Mouse (Mus musculus): ENCODE data around the gene Arhgap23. TPM values are rescaled to one million over a fixed set of nuclear protein-coding genes. Genes with fewer than 3 reads are reported as not detected.
A peak's percentile ranks its signal among the peaks of the same experiment; 100 is the strongest.

The Arhgap23 gene
- total RNA-seq, 2 experiments from 2014 or later: 5.9 to 7.5 TPM

DNA sequence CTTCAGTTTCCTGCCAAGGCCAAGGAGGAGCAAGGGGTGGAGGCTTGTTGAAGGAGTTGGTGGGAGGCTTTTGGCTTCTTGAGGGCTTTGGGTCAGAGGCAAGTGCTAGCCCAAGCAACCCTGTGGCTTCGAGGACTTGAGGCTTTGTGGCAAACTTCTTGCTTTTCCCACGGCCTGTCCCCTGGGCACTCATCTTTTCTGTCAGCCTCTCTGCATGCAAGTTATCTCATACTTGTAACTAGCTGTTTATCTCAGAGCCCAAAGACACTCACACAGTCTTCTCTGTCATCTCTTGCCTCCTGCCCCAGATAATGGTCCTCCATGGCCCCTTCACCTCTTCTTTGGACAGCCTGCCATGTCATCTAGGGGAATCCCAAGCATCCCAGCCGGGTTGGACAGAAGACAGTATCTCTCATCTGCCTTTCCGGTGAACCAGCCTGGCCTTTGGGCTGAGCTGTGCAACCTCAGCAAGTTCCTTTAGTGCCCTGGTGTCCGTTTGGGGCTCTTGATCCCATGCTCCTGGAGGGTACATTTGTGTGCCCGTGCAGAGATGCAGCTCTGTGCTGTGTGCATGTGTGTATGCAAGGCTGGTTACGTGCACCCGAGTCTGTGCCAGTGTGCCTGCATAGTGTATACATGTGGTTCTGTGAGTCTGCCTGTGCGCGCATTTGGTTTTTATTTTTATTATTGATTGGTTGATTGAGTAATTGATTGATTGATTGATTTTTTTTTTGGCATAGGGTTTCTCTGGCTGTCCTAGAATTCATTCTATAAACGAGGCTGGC is 27.8 kb downstream of the Arhgap23 start:
- DNase-seq: peak; percentile 9
- Histone ChIP-seq H3K27ac (peak overlapping the region; percentile 94), H3K4me3 (no peak overlapping the region; the same call in 1 of the 2 replicates)
- intact Hi-C loops (cut with DNase I): no loop called here
- no peak for TF ChIP-seq CTCF (IDR thresholded peaks at IDR 0.05)

DNA sequence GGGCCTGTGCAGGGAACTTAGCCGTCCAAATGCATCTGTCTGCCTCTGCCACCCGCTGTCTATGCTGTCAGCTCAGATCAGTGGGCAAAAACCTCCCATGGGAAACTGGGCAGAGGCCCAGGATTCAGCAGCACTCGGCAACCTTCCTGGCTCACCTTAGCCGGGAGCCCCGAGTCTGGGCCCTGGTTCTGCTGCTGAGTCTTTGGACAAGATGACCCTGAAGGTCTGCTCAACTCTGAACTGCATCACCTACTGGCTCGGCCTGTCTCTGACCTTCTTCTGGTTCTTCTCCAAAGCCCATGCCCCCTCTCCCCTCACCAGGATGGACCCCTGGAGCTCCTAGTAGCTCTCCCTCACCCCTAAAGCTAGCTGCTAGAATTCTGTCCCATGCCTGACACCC is 30.3 kb downstream of the Arhgap23 start:
- intact Hi-C loops (cut with DNase I): no loop called here

DNA sequence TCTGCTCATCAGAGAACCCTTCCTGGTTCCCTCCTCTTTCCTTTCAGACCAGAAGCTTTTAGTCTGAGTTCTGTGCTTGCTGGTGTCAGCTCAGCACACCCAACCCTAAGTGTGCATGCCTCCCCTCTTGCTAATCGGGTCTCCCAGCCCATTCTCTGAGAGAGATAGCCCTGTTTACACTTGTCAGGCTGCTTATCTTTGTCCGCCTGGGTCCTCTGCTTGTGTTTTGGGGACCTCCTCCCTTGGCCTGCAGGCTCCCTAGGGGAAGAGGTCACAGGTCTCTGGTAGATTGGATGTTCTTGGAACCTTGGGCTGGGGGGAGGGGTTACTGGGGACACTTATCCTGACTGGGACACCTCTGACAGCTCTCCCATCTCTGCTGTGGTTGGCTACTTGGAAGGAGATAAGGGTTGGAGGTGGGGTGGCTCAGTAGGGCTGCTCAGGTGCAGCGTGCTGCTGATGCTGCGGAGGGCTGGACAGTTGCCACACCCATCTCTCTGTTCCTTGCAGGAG is 30.7 kb downstream of the Arhgap23 start:
- DNase-seq: no peak
- TF ChIP-seq CTCF (IDR thresholded peaks at IDR 0.05): no peak
- Histone ChIP-seq H3K4me3 (no peak overlapping the region), H3K27ac (no peak overlapping the region)
- intact Hi-C loops (cut with DNase I): no loop called here

More for the DNA sequence above, 30.3 kb downstream of the Arhgap23 start:
- TF ChIP-seq CTCF (IDR thresholded peaks at IDR 0.05): no peak
- no peak for DNase-seq
- Histone ChIP-seq H3K27ac (no peak overlapping the region), H3K4me3 (no peak overlapping the region)

DNA sequence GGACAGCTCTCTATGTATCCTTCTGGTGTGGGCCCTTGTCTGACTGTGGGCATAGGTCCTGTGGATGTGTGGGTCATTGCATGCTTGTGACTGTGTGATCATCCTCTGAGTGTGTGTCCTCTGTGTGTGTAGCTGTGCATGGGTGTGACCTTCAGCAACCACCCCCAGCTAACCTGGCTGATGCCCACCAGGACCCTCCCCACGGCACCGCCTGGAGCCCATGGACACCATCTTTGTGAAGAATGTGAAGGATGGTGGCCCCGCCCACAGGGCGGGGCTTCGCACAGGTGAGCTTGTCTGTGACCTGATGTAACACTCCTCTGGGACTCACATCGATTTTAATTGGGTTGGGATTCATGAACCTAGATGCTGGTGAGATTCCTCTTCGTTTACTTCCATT is 32.6 kb downstream of the Arhgap23 start:
- no peak for DNase-seq
- no peak for TF ChIP-seq CTCF (IDR thresholded peaks at IDR 0.05)
- Histone ChIP-seq H3K27ac (peak overlapping the region; percentile 94; the same call in 1 of the 2 replicates), H3K4me3 (no peak overlapping the region)
- intact Hi-C loops (cut with DNase I): no loop called here

DNA sequence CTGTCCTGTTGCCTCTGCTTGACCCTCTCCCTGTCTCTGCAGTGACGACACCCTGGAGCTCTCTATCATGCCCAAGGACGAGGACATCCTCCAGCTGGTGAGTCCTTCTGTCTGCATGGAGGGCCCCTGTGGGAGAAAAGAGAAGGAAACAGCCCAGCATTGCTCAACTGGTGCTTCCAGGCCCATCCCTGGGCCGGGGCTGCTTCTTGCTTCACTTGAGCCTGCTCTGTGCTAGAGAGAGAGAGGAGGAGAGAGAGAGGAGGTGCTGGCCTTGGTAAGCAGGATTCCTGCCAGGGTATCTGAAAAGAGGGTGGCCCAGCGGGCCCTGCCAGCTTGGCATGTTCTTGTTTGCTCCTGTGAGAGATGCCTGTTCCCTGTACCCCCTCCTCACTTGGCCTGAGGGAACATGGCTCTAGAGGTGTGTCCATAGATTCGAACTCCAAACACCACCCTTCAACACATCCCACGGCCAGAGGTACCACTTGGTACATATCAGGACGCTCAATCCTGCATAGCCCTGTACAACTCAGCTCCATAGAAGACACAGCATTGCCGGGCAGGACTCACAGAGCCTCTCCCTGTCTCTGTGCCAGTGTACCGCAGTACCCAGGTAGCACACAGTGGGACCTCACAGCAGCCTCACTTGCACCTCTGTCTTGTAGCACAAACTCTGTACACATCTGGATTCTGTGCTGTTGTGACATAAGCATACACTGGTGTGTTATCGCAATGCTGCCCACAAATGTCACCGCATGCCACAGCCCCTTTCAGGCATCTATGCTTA is 33.5 kb downstream of the Arhgap23 start:
- intact Hi-C loops (cut with DNase I): no loop called here
- no peak for TF ChIP-seq CTCF (IDR thresholded peaks at IDR 0.05)
- Histone ChIP-seq H3K27ac (peak overlapping the region; percentile 94), H3K4me3 (peak overlapping the region; percentile 70; the same call in 1 of the 2 replicates)
- DNase-seq: peak; percentile 45

DNA sequence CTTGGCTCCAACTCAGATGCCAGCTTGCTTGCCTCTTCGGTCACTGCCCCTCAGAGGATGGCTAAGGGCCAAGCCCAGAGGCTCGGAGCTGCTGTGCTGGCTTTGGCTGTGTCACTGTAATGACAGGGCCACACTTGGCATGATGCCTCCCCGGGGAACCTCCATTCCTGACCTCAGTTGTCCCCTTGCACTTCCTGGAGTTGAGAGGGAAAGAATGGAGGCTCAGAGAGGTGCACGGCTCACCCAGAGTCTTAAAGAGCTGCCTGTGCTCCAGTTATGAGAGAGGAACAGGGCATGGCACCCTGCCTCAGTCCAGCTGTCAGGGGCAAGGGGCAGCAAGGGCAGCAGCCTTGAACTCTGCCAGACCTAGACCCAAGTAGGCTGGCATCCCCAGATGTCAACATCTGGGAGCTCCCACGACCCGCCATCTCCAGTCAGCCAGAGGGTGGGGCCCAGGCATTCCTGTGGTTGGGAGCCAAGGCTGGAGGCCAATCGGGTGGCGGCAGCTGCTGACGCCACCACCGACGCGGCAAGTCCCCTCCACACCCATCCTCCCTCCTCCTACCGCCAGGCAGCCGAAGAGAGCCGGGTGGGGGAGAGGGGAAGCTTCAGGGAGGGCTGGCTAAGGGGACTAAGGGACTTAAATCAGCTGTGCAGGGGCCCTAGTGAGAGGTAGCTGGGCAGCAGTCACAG is 34.4 kb downstream of the Arhgap23 start:
- Histone ChIP-seq H3K27ac (peak overlapping the region; percentile 94), H3K4me3 (peak overlapping the region; percentile 70)
- intact Hi-C loops (cut with DNase I): no loop called here
- no peak for TF ChIP-seq CTCF (IDR thresholded peaks at IDR 0.05)
- peak; percentile 91 for DNase-seq

DNA sequence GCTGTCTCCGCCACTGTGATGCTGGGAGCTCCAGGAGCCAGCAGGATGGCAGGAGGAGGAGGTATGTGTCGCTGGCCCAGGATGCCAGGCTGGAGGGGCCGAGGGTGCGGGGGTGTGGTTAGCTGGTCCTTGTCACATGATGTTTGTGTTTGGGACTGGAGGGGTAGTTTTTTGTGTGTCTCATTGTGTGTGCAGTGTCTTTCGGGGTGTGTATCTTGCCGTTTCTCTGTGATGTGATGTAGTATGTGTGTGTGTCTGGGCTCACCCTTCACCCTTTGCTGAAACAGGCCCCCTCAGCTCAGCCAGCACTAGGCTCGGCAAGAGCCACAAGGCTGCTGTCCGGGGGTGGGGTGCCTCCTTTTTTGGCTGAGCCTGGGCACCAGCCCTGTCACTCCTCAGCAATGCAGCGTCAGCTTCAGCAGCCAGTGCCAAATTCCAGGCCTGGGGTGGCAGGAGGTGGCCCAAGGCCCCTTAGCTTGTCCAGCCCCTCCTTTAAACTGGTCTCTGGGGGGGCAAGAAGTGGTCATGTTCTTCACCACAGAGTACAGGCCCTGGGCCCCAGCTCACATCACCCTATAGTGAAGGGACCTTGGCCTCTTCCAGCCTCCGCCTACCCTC is 35.1 kb downstream of the Arhgap23 start:
- intact Hi-C loops (cut with DNase I): no loop called here
- DNase-seq: peak; percentile 77
- H3K27ac ChIP-seq: peak overlapping the region; percentile 94
- TF ChIP-seq CTCF (IDR thresholded peaks at IDR 0.05): no peak
- peak overlapping the region; percentile 70 for H3K4me3 ChIP-seq

DNA sequence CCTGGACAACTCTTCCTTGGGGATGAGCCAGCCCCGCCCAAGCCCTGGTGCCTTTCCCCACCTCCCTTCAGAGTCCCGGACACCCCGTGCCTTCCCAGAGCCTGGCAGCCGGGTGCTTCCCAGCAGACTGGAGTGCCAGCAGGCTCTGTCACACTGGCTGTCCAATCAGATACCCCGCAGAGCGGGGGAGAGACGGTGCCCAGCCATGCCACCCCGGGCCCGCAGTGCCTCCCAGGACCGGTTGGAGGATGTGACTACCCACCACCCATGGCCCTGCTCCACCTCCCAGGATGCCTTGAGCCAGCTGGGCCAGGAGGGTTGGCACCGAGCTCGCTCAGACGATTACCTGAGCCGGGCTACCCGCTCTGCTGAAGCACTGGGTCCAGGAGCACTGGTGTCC is 36.3 kb downstream of the Arhgap23 start:
- peak overlapping the region; percentile 94 for H3K27ac ChIP-seq
- peak overlapping the region; percentile 70 for H3K4me3 ChIP-seq
- no peak for DNase-seq
- no peak for TF ChIP-seq CTCF (IDR thresholded peaks at IDR 0.05)
- intact Hi-C loops (cut with DNase I): no loop called here

DNA sequence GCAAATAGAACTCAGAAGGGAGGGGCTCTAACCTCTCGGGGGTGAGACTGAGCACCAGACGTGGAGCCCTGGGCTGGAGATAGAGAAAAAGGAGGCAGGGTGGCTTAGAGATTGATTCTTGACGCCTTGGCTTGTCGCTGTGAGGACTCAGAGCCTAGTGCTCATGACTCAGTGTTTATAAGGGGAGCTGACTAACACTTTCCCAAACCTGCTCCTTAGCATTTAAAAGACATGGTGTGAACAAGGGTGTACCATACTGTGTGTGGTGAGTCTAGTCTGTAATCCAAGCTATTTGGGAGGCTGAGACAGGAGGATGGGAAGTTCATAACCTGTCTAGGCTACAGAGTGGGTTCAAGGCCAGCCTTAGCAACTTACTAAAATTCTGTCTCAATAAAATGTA is 41.8 kb downstream of the Arhgap23 start:
- no peak for TF ChIP-seq CTCF (IDR thresholded peaks at IDR 0.05)
- H3K27ac ChIP-seq: no peak overlapping the region
- intact Hi-C loops (cut with DNase I): no loop called here

DNA sequence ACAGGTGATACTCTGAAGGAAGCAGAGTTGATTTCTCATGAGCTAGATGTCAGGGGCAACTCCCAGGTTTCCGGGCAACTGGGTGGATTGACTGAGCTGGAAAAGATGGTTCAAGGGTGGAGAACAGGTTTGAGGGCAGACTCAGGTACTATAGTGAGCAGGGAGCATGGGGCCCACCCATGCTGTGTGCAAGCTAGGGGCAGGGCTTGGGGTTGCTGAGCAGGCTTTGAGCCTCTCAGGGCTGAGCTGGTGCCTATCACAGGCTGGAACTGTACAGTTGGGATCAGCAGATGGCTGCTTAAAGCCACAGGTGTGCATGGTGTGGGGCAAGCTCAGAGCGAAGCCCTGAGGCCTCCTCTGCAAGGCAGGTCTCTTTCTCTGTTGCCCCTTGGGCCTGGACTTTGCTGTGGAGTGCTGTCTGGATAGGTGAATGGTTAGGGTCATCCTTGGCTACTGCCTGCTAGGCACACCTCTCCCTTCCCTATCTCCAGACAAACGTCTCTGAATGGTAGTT is 46.0 kb downstream of the Arhgap23 start:
- no peak overlapping the region for H3K27ac ChIP-seq
- TF ChIP-seq CTCF (IDR thresholded peaks at IDR 0.05): no peak
- intact Hi-C loops (cut with DNase I): no loop called here
- no peak for DNase-seq
- no peak overlapping the region for H3K4me3 ChIP-seq

More for the DNA sequence above, 41.8 kb downstream of the Arhgap23 start:
- no peak overlapping the region for H3K4me3 ChIP-seq
- DNase-seq: no peak

DNA sequence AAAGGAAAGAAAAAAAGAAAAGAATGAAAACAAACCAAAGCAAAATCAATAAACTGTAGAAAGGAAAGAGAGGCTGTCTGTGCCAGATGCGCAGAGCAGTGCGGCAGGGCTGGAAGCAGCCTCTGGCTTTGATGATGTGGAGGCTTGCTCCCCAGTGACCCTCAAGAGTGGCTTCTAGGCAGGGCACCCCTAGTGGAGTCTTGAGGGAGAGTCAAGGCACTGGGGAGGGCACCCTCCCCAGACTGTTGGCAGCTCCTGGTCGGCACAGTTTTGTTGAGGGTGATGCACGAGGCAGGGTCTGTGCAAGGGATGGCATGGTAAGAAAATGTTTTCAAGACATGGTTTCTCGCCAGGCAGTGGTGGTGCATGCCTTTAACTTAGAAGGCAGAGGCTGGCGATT is 47.2 kb downstream of the Arhgap23 start:
- no peak overlapping the region for H3K27ac ChIP-seq
- no peak for DNase-seq
- H3K4me3 ChIP-seq: no peak overlapping the region
- intact Hi-C loops (cut with DNase I): no loop called here
- TF ChIP-seq CTCF (IDR thresholded peaks at IDR 0.05): no peak

DNA sequence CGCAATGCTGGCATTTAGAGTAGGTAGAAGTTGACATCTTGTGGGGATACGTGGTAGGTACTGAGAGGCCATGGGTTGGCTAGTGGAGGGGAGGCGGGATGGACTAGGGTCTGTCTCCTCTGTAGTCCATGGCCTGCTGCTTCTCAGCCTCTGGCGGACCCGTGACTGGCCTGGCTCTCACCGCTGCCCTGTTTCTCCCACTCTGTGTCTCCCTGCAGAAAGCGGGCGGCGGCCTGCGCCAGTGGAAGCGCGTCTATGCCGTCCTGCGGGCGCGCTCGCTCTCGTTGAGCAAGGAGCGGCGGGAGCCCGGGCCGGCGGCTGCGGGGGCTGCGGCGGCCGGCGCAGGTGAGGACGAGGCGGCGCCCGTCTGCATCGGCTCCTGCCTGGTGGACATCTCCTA is 47.8 kb downstream of the Arhgap23 start:
- no peak for TF ChIP-seq CTCF (IDR thresholded peaks at IDR 0.05)
- Histone ChIP-seq H3K4me3 (no peak overlapping the region), H3K27ac (no peak overlapping the region)
- DNase-seq: no peak
- intact Hi-C loops (cut with DNase I): no loop called here
